Mouse (Mus musculus) 416B (cell line): ENCODE results near the gene Slc12a3.

ENCODE experiments used
- DNase-seq: peaks from one replicate; pipeline ENCODE4 v3.0.0; 2011; ENCODE audit warnings: low read depth

Slc12a3 gene

GRCm38 (mm10) chr8:94376176-94376575, 47.2 kb downstream of the Slc12a3 start:
- DNase-seq: peak; percentile 50

GRCm38 (mm10) chr8:94376580-94376979, 47.6 kb downstream of the Slc12a3 start:
- no peak for DNase-seq

- no peak for DNase-seq
These were observed 48.0 kb downstream of the Slc12a3 start for GRCm38 (mm10) chr8:94377031-94377430.

- DNase-seq: no peak
These were observed 48.8 kb downstream of the Slc12a3 start for GRCm38 (mm10) chr8:94377714-94378205.

GRCm38 (mm10) chr8:94378763-94379415, 49.9 kb downstream of the Slc12a3 start:
- no peak for DNase-seq

- no peak for DNase-seq
These were observed 50.7 kb downstream of the Slc12a3 start for GRCm38 (mm10) chr8:94379686-94380085.

- DNase-seq: no peak
These were observed 55.2 kb downstream of the Slc12a3 start for GRCm38 (mm10) chr8:94384166-94384565.

GRCm38 (mm10) chr8:94385506-94386213, 56.7 kb downstream of the Slc12a3 start:
- DNase-seq: no peak

GRCm38 (mm10) chr8:94386214-94387026, 57.4 kb downstream of the Slc12a3 start, which contains the start of gene Herpud1:
Gene Herpud1 (plus strand): TSS chr8:94386438.
- DNase-seq: peak; percentile 95

- DNase-seq: peak; percentile 93
These were observed 58.2 kb downstream of the Slc12a3 start for GRCm38 (mm10) chr8:94387027-94387684.

GRCm38 (mm10) chr8:94387785-94388184, 58.8 kb downstream of the Slc12a3 start:
- DNase-seq: peak; percentile 28

- DNase-seq: no peak
These were observed 60.5 kb downstream of the Slc12a3 start for GRCm38 (mm10) chr8:94389531-94389930.

GRCm38 (mm10) chr8:94390429-94390828, 61.4 kb downstream of the Slc12a3 start:
- DNase-seq: no peak

- DNase-seq: no peak
These were observed 61.9 kb downstream of the Slc12a3 start for GRCm38 (mm10) chr8:94390910-94391309.

GRCm38 (mm10) chr8:94392147-94392546, 63.1 kb downstream of the Slc12a3 start:
- DNase-seq: peak; percentile 63

GRCm38 (mm10) chr8:94392648-94393047, 63.6 kb downstream of the Slc12a3 start:
- no peak for DNase-seq

GRCm38 (mm10) chr8:94395851-94396540, 67.0 kb downstream of the Slc12a3 start:
- no peak for DNase-seq

- DNase-seq: peak; percentile 67
These were observed 68.1 kb downstream of the Slc12a3 start for GRCm38 (mm10) chr8:94396964-94397657.

- no peak for DNase-seq
These were observed 69.6 kb downstream of the Slc12a3 start for GRCm38 (mm10) chr8:94398587-94398986.

GRCm38 (mm10) chr8:94399361-94399953, 70.5 kb downstream of the Slc12a3 start:
- DNase-seq: peak; percentile 28
